Mouse (Mus musculus) lung, postnatal 14 days (tissue): ENCODE data around the gene Rec114.
A peak's percentile ranks its signal among the peaks of the same experiment; 100 is the strongest.

Experiments
- DNase-seq: peaks from one replicate; pipeline ENCODE4 v3.0.0; 2021

Gene Rec114

DNA sequence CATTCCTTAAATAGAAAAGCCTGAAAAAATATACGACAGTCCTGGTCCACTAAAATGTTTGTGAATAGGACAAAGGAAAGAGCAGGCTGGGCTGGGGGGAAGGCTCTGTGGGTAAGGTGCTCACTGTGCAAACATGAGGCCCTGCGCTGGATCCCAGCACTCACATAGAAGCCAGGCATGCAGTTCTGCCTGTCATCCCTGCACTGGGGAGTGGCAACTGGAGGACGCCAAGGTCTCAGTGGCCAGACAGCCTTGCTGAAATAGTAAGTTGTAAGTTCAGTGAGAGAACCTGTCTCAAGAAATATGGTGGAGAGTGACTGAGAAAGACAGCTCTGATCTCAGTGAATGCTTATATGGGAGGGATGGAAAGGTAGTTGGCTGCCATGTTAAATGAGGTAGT lies 83.1 kb downstream of the Rec114 start:
- DNase-seq, result no peak

DNA sequence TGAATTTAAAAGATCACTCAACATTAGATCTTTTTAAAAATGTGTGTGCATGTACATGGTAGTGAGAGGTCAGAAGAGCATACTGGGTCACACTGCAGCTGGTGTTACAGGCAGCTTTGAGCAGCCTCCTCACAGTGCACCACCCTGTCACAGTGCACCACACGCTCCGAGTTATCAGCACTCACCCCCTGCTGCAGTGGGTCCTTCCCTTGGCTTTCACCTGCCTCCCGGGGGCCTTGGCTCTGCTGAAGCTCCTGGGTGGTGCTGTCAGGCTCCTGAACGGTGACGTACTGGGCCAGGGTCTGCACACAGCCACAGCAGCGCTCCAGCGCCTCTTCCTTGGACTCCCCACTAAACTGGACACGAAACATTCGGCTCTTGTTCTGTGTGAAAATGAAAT lies 83.8 kb downstream of the Rec114 start:
- DNase-seq, result no peak

DNA sequence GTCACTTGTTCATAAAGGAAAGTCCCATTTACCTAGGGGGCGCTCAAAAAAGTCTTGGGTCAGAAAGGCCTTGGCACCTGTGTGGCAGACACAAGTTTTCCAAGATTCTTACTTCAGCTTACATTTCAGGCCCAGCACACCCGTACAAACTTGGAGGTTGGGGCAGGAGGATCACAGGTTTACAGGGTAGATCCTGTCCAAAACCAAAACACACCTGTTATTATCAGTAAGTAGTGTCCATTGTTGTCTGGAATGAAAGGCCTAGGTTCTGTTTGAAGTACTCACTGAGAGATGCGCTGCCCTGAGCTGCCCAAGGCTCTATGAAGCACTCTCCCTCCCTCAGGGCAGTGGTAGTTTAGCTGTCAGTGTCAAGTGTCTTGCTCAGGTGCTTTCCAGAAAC lies 84.4 kb downstream of the Rec114 start:
- DNase-seq, result no peak

DNA sequence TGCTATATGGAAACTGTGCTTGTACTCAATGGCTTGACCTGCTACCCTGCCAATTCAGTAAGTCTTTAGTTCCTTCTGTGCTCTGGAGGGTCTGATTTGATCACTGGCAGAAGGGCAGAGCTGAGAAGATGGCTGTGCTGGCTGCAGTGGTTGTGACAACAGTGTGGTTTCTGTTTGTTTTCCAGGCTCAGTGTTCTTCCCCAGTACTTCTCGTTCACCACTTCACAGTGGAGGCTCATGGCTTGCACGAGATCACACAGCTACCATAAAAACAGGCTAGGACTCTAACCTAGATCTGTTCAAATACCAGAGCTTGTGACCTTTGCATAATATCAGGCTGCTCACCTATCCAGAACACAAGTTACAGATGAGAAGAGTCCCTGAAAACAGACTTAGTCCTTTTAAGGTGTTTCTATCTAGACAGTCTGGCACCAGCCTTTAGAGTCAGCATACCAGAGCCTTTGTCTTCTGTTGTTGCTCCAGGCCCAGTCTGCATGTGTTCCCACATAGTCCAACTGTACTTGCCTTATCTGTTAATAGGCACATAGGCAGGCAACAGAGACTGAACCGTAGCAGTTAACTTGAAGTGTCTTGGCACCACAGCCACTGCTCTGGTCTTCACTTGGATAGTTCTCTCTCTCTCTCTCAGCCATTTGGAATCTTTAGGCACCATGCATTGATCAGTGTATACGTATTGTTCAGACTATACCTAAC lies 85.0 kb downstream of the Rec114 start:
- no peak for DNase-seq

DNA sequence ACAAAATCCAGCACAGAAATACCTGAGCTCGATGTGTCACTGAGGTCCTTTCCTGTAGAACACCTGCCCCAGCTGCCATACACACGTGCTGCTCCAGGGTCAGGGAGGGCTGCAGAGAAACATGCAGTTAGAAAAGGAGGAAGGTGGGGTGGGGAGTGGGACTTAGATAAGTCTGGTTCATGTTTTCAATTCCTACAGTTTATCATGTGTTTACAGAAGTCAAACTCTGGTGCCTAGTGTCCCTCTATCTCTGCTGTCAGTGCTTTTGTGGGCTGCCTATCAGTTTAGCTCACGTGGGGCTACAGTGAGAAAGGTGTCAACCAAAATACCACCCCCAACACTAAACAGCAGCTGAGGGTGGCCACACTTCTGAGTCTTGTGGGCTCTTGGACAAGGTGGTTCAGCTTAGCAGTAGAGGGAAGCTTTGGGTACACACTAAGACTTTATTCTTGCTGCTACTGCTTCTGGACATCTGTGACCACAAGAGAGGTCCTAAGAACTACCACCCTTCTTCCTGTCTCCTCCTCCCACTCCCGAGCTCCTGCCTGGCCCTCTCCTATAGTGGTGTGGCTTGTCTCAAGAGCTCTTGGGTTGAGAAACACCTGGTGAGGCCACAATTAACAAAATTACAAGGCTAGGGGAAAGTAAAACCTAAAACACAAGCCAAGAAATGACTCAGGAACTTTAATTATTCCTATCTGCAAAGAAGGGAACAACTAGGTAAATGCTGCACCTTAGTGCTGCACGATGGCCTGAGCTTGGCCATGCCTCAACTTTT lies 85.8 kb downstream of the Rec114 start:
- DNase-seq, result no peak

DNA sequence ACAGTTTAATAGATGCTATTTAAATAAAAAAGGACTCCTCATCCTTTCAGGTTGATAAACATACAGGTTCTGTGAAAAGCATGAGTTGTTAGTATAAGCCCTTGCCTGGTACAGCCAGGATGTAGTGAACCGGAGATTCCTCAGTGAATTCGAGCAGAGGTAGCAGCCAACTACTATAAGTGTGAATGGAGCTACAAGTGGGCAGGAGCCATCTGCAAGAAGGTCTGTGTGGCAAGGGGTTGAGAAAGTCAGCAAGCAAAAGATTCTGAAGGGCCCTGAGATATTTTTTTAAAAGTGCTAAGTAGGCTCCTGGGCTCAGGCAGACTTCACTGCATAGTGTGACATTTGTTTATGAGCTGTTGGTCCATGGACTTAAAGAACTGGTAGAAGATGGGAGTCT lies 86.9 kb downstream of the Rec114 start:
- no peak for DNase-seq

DNA sequence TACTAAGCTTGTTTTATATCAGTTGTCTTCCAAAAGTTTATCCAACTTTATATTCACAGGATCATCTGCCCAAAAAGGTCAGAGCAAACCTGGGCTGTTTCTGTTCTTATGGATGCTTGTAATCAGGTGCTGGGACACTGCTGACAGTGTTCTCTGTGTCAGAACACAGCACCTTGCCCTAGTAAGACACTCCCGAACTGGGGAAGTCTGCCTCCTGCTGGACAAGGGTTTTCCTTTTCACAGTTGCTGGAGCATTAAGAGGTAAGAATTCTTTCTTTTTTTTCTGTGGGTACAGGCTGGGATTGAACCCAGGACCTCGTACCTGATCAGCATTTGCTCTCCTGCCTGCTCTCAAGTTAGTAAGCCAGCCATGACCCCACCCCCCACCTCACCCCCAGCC lies 87.4 kb downstream of the Rec114 start:
- peak; percentile 47 for DNase-seq

DNA sequence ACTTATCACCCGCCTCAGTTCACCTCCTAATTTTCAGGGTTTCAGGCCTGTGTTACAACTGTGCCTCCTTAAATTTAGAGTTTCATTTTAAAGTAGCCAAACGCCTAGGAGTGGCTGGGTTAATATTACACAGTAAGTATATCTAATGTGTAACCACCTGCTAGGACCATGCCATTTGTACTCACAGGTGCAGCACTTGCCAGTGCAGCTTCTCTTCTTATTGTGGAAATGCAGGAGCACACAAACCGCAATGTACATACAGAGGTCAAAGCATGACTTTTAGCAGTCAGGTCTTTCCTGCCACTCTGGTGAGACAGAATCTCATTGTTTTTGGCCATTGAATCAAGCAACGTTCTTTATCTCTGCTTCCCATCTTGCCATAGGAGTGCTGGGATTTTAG lies 89.3 kb downstream of the Rec114 start:
- DNase-seq, result no peak

DNA sequence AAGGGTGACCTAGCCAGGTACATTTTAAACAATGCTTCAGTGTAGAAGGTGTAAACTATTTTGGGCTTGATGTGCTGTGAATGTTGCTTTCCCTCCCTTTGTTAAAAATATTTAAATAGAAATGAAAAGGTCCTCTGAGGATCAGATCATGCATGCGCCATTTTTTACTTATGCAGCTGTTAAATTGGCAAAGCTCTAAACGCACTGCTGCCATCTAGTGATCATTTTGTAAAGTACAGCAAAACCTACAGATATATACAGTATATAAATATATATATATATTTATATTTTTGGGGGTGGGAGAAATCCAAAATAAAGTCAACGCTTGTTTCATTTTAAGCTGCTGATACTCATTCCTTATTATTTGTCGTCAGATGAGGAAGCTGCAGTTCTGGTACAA lies 91.8 kb downstream of the Rec114 start:
- peak; percentile 63 for DNase-seq

DNA sequence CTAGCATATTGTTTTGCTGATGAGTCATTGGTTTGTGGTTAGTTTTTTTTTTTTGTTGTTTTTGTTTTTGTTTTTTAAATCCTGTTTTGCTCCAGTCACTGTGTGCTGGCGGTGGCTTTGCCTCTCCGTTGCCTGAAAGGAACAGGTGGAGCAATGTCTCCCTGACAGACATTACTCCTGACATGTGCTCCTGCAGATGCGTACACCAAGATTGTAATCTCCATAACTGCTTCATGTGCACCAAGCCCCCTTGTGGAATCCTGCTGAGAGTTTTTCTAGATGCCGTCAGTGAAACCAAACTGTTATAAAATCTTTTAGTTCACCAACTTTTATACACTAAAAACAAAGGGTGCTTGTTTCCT lies 94.5 kb downstream of the Rec114 start:
- no peak for DNase-seq

DNA sequence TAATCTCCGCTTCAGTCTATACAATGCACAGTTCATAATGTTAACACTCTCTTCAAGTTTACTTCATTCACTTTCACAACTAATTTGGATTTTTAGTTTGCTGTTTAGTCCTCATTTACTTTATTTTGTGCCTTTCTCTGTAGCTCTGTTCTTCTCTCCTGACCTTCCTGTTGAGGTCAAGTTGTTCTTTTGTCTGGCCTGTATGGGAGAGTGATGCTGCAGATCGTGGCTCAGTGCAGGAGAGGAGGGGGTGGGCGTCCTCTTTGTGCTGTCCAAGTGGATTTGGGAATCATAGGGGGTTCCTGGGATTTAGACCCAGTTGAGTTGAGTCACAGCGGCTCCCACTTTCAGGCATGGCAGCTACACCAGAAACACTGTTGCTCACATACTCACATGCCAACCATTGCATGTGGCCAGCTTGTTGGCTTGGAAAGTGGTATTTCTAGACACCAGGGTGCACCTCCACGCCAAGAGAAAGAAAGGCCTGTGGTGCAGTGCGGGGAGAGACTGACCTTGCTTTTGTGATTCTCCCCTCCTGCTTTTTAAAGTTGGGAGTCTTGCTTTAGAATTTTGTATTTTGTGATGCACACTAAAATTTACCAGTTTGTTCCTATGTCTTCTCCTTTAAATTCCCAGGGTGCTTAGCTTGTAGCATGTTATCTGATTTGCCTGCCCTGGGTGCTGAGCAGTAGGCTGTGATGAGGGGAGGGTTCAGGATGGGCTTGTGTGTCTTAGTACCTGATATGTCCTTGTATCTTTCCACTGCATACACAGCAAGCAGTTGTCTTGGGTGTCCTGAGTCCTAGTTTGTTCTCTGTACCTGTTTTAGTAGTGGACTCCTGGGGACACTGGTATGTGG lies 95.1 kb downstream of the Rec114 start:
- no peak for DNase-seq

DNA sequence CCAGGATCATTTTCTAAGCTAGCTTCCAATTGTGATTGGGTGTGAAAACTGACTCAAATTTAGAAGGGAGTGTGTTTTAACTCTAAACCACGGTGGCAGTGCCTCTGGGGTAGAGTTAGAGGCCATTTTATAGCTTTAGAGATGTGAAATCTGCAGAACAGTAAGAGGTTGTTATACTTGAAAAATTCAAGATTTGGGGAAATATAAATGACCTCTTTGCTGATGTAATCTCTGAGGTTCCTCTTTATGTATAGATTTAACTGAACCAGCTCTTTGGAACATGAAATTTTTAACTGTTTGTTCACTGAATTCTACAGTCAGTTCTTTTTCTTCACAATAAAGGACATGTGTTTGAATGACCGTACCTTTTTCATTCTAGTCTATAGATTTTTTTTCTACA lies 113.3 kb downstream of the Rec114 start:
- no peak for DNase-seq

DNA sequence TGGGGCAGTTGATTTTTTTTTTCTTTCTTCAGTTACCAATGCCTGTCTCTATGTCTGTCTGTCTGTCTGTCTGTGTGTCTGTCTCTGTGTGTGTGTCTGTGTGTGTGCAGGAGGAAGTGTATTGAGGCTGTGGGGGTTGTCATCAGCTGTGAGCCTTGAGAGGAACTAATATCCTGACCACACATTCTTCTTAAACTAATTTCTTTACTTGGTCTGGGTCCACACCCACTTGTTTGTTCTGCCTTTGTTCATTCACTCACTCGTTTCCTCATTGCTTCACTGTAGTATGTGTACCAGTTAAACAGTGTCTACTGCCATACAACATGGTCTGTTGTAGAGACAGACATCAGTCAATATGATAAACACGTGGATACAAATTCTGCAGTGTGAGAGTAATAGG lies 116.6 kb downstream of the Rec114 start:
- no peak for DNase-seq

DNA sequence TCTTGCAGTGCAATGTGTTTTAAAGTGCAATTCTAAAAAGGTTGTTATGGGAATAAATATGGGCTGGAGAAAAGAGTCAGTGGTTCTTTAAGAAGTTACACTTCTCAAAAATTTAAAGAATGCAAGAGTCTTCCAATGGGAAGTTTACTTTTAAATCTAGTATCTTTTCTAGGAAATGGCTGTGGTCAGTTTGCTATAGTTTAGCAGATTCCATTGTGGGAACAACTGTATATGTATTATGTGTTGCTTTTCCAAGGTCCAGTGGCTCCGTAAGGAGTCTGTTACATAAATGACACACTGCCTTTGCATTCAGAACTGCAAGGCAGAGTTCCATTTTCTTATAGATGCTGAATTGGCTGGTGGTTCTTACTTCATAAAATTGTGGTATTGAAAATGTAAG lies 120.8 kb downstream of the Rec114 start:
- DNase-seq, result no peak

DNA sequence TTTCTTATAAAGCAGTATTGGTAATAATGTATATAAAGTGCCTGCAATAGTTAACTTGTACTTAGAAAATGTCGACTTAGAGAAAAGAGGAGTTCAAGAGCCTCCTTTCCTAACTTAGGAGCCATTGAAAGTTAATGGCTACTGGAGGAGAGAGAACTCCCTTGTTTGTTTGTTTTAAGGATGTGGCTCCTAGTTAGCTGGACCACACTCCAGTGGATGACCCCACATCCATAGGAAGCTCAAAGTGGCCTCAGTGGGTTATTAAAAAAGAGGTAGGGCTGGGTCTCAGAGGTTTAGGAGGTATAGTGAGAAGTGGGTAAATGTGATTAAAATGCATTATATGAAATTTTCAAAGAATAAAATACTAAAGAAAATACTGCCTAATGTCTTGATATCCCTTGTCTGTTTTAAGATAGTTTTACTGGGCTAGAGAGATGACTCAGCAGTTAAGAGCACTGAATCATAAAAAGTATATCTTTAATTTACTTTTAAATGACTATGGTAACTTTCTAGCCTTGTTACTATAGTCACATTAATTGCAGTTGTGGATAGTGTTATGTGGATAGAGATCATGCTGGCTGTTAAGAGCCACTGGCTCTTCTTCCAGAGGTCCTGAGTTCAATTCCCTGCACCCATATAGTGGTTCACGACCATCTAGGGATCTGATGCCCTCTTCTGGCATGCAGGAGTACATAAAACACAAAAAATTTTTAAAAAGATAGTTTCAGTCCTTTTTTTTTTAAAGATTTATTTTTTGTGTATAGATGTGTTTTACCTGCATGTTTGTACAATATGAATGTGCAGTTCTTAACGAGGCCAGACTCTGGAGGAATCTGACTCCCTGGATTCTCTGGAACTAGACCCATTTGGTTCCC lies 128.5 kb downstream of the Rec114 start:
- no peak for DNase-seq

DNA sequence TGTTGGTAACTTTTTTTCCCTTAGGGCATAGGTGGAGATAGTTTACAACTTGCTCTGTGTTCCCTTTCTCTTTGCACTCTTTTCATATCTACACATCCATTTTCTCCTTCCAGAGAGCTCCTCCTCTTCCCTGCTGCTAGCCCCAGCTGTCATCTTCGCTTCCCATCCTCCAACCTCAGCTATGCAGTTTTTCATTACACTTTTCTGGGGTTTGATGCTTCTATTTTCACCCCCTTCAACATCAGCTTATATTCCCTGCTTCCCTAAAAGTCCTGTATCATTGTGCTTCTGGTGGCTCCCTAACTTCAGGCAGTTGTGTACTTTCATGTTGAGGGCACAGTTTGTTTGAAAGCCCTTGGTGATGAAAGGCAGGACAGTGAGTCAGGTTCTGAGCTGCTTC lies 130.0 kb downstream of the Rec114 start:
- no peak for DNase-seq
